Mouse (Mus musculus): ENCODE results near the gene Slc22a1.
A peak's percentile ranks its signal among the peaks of the same experiment; 100 is the strongest.
"Not testable (repeated sequence)": the region's sequence is repeated elsewhere in the genome, so short reads cannot be mapped to it uniquely, and the experiment has no call there.

Gene Slc22a1

GRCm38 (mm10) chr17:12684928-12685624, 9.4 kb upstream of the Slc22a1 start:
- DNase-seq (ENCODE audit: low read depth, low spot score), result no peak

GRCm38 (mm10) chr17:12684412-12684811, 8.8 kb upstream of the Slc22a1 start:
- no peak for DNase-seq (ENCODE audit: low read depth, low spot score)

GRCm38 (mm10) chr17:12683582-12683981, 8.0 kb upstream of the Slc22a1 start:
- no peak for DNase-seq (ENCODE audit: low read depth, low spot score)

- no peak for DNase-seq (ENCODE audit: low read depth, low spot score)
These were observed 2.6 kb upstream of the Slc22a1 start for GRCm38 (mm10) chr17:12678261-12678660.

GRCm38 (mm10) chr17:12677139-12677538, 1.5 kb upstream of the Slc22a1 start:
- no peak for DNase-seq (ENCODE audit: low read depth, low spot score)

GRCm38 (mm10) chr17:12674980-12675379, 649 bp downstream of the Slc22a1 start:
- DNase-seq (ENCODE audit: low read depth, low spot score), result not testable (repeated sequence)

- no peak for DNase-seq (ENCODE audit: low read depth, low spot score)
These were observed 1.8 kb downstream of the Slc22a1 start for GRCm38 (mm10) chr17:12673871-12674270.

- DNase-seq (ENCODE audit: low read depth, low spot score), result no peak
These were observed 3.3 kb downstream of the Slc22a1 start for GRCm38 (mm10) chr17:12672285-12672790.

- DNase-seq (ENCODE audit: low read depth, low spot score), result no peak
These were observed 4.5 kb downstream of the Slc22a1 start for GRCm38 (mm10) chr17:12671029-12671605.

GRCm38 (mm10) chr17:12669363-12669679, 6.3 kb downstream of the Slc22a1 start:
- DNase-seq (ENCODE audit: low read depth, low spot score), result no peak

GRCm38 (mm10) chr17:12668478-12669362, 6.9 kb downstream of the Slc22a1 start:
- no peak for DNase-seq (ENCODE audit: low read depth, low spot score)

GRCm38 (mm10) chr17:12664156-12664555, 11.5 kb downstream of the Slc22a1 start:
- DNase-seq (ENCODE audit: low read depth, low spot score), result no peak

GRCm38 (mm10) chr17:12660572-12661260, 14.9 kb downstream of the Slc22a1 start:
- no peak for DNase-seq (ENCODE audit: low read depth, low spot score)

- no peak for DNase-seq (ENCODE audit: low read depth, low spot score)
These were observed 16.4 kb downstream of the Slc22a1 start for GRCm38 (mm10) chr17:12659233-12659632.

GRCm38 (mm10) chr17:12658784-12659183, 16.8 kb downstream of the Slc22a1 start:
- DNase-seq (ENCODE audit: low read depth, low spot score), result no peak

- no peak for DNase-seq (ENCODE audit: low read depth, low spot score)
These were observed 19.8 kb downstream of the Slc22a1 start for GRCm38 (mm10) chr17:12655826-12656225.

- peak; percentile 69 for DNase-seq (ENCODE audit: low read depth, low spot score)
These were observed 21.6 kb downstream of the Slc22a1 start for GRCm38 (mm10) chr17:12654061-12654460.

- no peak for DNase-seq (ENCODE audit: low read depth, low spot score)
These were observed 23.0 kb downstream of the Slc22a1 start for GRCm38 (mm10) chr17:12652604-12653003.

- no peak for DNase-seq (ENCODE audit: low read depth, low spot score)
These were observed 30.2 kb downstream of the Slc22a1 start for GRCm38 (mm10) chr17:12645461-12645860.

- DNase-seq (ENCODE audit: low read depth, low spot score), result no peak
These were observed 34.5 kb downstream of the Slc22a1 start for GRCm38 (mm10) chr17:12641087-12641486.

- DNase-seq (ENCODE audit: low read depth, low spot score), result no peak
These were observed 36.0 kb downstream of the Slc22a1 start for GRCm38 (mm10) chr17:12639585-12639984.

GRCm38 (mm10) chr17:12634814-12635213, 40.8 kb downstream of the Slc22a1 start:
- DNase-seq (ENCODE audit: low read depth, low spot score), result no peak
